Mouse (Mus musculus) CD4-positive, CD25-positive, alpha-beta regulatory T cell (primary cell): ENCODE data around the gene Icam5. TPM values are rescaled to one million over a fixed set of nuclear protein-coding genes. Genes with fewer than 3 reads are reported as not detected.

Experiments used
- polyA plus RNA-seq: library from polyadenylated mRNA; unstranded; fragments of 100-300 nt; shearing (Covaris generic); gene quantifications from one replicate; pipeline ENCODE4 v1.2.1, GENCODE M21; 2017

Gene Icam5
- polyA plus RNA-seq = 0.83 TPM

GRCm38 (mm10) chr9:21031896-21032351 lies at the start of gene Icam5:
Icam5 (plus strand) TSS chr9:21032073.

GRCm38 (mm10) chr9:21002627-21003551 lies 29.0 kb upstream of the Icam5 start, which contains the start of gene Mrpl4:
Mrpl4 (plus strand) TSS chr9:21002738.

GRCm38 (mm10) chr9:21015571-21016130 lies 16.2 kb upstream of the Icam5 start, which contains the start of gene Icam1:
Icam1 (plus strand) TSS chr9:21015985.

GRCm38 (mm10) chr9:21029291-21030054 lies 2.4 kb upstream of the Icam5 start, which contains the start of gene Icam4:
Icam4 (plus strand) TSS chr9:21029373.

GRCm38 (mm10) chr9:21067006-21067684 lies 35.3 kb downstream of the Icam5 start, which contains the start of gene Zglp1:
Zglp1 (minus strand) TSS chr9:21067093.

GRCm38 (mm10) chr9:21073044-21073840 lies 41.4 kb downstream of the Icam5 start, which contains the start of the genes Gm49373 and Fdx1l:
Gm49373 (minus strand) TSS chr9:21073096.
Fdx1l (minus strand) TSS chr9:21073614.

Other genes starting within 250 kb of the Icam5 start
- gene Col5a3, start 217.0 kb upstream of the Icam5 start, polyA plus RNA-seq = 0.05 TPM
- not detected for gene Rdh8, start 213.6 kb upstream of the Icam5 start, polyA plus RNA-seq
- 68.7 TPM for gene A230050P20Rik, start 163.4 kb upstream of the Icam5 start, polyA plus RNA-seq
- gene Angptl6, start 152.3 kb upstream of the Icam5 start, polyA plus RNA-seq = 4.1 TPM
- 87.3 TPM for gene Ppan, start 143.9 kb upstream of the Icam5 start, polyA plus RNA-seq
- gene Eif3g, start 133.4 kb upstream of the Icam5 start, polyA plus RNA-seq = 290 TPM
- 72.9 TPM for gene Dnmt1, start 72.2 kb upstream of the Icam5 start, polyA plus RNA-seq
- 14.9 TPM for gene S1pr2, start 55.3 kb upstream of the Icam5 start, polyA plus RNA-seq
- 112 TPM for gene Mrpl4, start 29.3 kb upstream of the Icam5 start, polyA plus RNA-seq
- 66.0 TPM for gene Icam1, start 16.1 kb upstream of the Icam5 start, polyA plus RNA-seq
- gene Icam4, start 2.7 kb upstream of the Icam5 start, polyA plus RNA-seq = 1.2 TPM
- gene Zglp1, start 35.0 kb downstream of the Icam5 start, polyA plus RNA-seq = 0.20 TPM
- 0.24 TPM for gene Gm49373, start 41.0 kb downstream of the Icam5 start, polyA plus RNA-seq
- 37.0 TPM for gene Fdx1l, start 41.5 kb downstream of the Icam5 start, polyA plus RNA-seq
- 4.2 TPM for gene Gm38431, start 59.9 kb downstream of the Icam5 start, polyA plus RNA-seq
- gene Raver1, start 59.9 kb downstream of the Icam5 start, polyA plus RNA-seq = 80.5 TPM
- gene Tyk2, start 99.2 kb downstream of the Icam5 start, polyA plus RNA-seq = 71.5 TPM
- 324 TPM for gene Cdc37, start 117.9 kb downstream of the Icam5 start, polyA plus RNA-seq
- gene Pde4a, start 133.6 kb downstream of the Icam5 start, polyA plus RNA-seq = 1.3 TPM
- gene Keap1, start 207.3 kb downstream of the Icam5 start, polyA plus RNA-seq = 66.8 TPM
- 0.07 TPM for gene S1pr5, start 216.4 kb downstream of the Icam5 start, polyA plus RNA-seq
- 75.3 TPM for gene Atg4d, start 233.2 kb downstream of the Icam5 start, polyA plus RNA-seq